Mouse (Mus musculus): Measurements from ENCODE around the gene Pknox2.

GRCm38 (mm10) chr9:36964230-36964629, 183.0 kb downstream of the Pknox2 start:
- TF ChIP-seq HCFC1 (IDR thresholded peaks at IDR 0.05; ENCODE audit: borderline replicate concordance, insufficient read depth, low read length) (no peak), CHD2 (IDR thresholded peaks at IDR 0.05; ENCODE audit: low read depth, low read length) (no peak), ZNF384 (IDR thresholded peaks at IDR 0.05; ENCODE audit: low read depth, low read length) (no peak), ZC3H11A (IDR thresholded peaks at IDR 0.05; ENCODE audit: borderline replicate concordance, low read depth, low read length) (no peak)

All from ES-E14 (cell line).